Mouse (Mus musculus): ENCODE data around the gene Gm13769. TPM values are rescaled to one million over a fixed set of nuclear protein-coding genes. Genes with fewer than 3 reads are reported as not detected.
"Not testable (repeated sequence)": the region's sequence is repeated elsewhere in the genome, so short reads cannot be mapped to it uniquely, and the experiment has no call there.

The Gm13769 gene
- polyA plus RNA-seq (2015; fragmentation: Nextera tagmentation; extraction: Ambion mirVana): 0.06 TPM in 1 of 2 replicates, not detected in the other

DNA sequence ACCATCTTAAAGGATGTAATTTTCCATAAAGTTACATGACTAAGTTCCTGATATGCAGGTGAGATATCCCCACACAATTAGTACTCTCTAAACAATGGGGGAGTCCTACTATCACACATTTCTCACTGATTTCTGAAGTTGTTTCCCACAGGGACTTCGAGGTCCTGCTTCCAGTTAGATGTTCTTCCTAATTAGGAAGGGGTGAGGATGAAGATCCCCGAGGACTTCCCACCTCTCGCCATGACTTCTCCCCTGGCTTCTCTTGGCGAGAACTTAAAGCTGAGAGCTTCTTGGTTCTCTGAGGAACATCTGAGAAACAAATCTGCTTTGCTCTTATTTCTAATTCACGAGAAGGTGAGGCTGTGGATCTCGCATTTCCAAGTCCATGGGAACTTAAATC is at the start of gene Gm13769:
Gm13769 (plus strand) TSS at position 301 of the 400 bp plus-strand sequence.
- H3K27ac ChIP-seq (replicated peaks); H3K9me3 ChIP-seq (replicated peaks); H3K4me1 ChIP-seq; H3K9ac ChIP-seq (replicated peaks); H3K36me3 ChIP-seq; ATAC-seq (ENCODE audit: low FRiP score); H3K4me2 ChIP-seq; H3K4me3 ChIP-seq (replicated peaks); H3K27me3 ChIP-seq (replicated peaks): not testable (repeated sequence)
- no CpG with 5 or more reads among the region's 6 CpGs for WGBS

DNA sequence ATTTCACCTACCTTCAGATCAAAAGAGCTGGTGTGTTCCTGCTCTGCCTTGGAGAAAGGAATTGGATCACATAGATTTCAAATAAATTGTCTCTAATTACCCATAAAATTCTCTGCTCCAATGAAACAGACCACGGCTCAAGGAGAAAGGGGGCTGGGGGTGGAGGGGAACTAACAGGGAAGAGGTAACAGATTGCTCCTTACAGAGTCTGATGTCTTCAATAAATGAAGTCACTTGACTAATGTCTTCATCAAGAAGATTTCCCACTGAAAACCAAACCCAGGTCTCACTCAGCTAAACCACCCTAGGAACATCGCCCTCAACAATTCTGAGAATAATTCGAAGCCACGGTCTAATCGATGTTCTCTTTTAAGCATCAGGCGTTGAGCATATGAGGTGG is 29.3 kb upstream of the Gm13769 start, which contains the start of gene Olfr1272:
Olfr1272 (minus strand) TSS at position 101 of the 400 bp plus-strand sequence.
- no peaks in the 10 kb centered on the region for H3K36me3 ChIP-seq
- H3K9me3 ChIP-seq (replicated peaks): no peaks in the 10 kb centered on the region
- no peak within 1 kb of the TSS for H3K4me3 ChIP-seq (replicated peaks)
- no peaks in the 10 kb centered on the region for H3K4me1 ChIP-seq
- ATAC-seq (ENCODE audit: low FRiP score): no peak
- no peak within 1 kb of the TSS for H3K27ac ChIP-seq (replicated peaks)
- H3K27me3 ChIP-seq (replicated peaks): no peaks in the 10 kb centered on the region
- no peak within 1 kb of the TSS for H3K4me2 ChIP-seq
- no peak within 1 kb of the TSS for H3K9ac ChIP-seq (replicated peaks)
- WGBS: 83% methylated on average over 6 of the region's 6 CpGs

DNA sequence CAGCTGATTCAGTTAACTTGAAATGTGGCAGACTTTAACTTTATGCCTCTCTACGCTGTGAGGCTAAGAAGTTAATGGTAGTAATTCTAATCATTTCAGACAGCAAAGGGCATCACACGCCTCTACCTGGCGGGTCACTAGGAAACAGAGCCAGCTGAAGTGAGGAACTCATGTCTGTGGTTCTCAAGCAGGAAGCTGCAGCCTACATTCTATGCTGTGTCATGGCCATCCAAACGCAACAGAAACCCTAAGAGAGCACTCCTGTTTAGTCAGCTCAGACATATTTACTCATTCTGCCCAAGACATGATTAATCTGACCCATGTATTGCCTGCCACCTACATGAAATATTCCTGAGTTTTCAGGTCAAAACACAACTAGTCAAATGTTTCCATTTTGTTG is 24.7 kb downstream of the Gm13769 start:
- not testable (repeated sequence) for H3K4me2 ChIP-seq; H3K27ac ChIP-seq (replicated peaks); H3K9me3 ChIP-seq (replicated peaks); H3K4me1 ChIP-seq; H3K27me3 ChIP-seq (replicated peaks); H3K4me3 ChIP-seq (replicated peaks); H3K9ac ChIP-seq (replicated peaks); H3K36me3 ChIP-seq; ATAC-seq (ENCODE audit: low FRiP score)
- WGBS: no CpG with 5 or more reads among the region's 4 CpGs

DNA sequence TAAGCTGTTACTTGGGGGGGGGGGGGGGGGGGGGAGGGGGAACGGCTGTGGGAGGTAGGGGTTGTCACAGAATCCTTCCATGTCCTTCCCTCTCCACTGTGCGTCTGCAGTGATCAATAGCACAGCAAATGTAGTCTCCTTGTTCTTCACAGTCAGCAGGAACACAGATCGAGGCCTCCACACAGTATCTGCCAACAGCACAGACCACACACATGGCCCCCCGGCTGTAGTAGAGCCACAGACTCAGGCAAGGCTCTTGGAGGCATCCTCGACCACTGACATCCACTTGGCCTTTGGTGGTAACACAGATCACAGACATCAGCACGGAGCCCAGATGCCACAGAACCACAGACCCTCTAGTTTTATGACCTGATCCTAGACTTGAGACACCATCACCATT is 29.0 kb downstream of the Gm13769 start:
- not testable (repeated sequence) for H3K27ac ChIP-seq (replicated peaks); H3K27me3 ChIP-seq (replicated peaks); H3K36me3 ChIP-seq; H3K4me1 ChIP-seq; H3K4me2 ChIP-seq; H3K9ac ChIP-seq (replicated peaks); H3K9me3 ChIP-seq (replicated peaks); H3K4me3 ChIP-seq (replicated peaks)
- 0 out of 2 replicates have a peak, but pooled peaks have one; percentile 14 for ATAC-seq (ENCODE audit: low FRiP score)
- WGBS: no CpG with 5 or more reads among the region's 6 CpGs

DNA sequence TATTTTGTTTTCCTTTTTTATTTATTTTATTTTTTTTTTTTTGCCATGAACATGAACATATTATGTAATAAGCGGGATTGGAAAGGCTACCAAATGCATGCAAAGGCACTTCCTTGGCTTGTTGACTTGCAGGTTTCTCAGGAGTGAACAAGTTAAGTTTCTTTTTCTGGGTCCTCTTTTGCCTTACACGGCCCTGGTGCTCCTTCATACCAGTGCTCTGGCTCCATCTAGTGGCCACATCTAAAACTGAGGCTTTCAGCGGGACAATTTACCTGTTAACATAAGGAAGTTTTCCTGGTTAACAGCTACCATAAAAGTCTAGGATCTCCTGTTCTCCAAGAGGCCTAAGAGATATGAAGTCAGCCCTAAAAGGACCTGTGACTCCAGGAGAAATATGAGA is 29.5 kb downstream of the Gm13769 start:
- H3K9ac ChIP-seq (replicated peaks); H3K9me3 ChIP-seq (replicated peaks); H3K4me2 ChIP-seq; H3K4me1 ChIP-seq; H3K27me3 ChIP-seq (replicated peaks); H3K27ac ChIP-seq (replicated peaks); H3K36me3 ChIP-seq; H3K4me3 ChIP-seq (replicated peaks): not testable (repeated sequence)
- WGBS: no CpG with 5 or more reads among the region's 3 CpGs
- ATAC-seq (ENCODE audit: low FRiP score): peak; percentile 45; the same call in 1 of the 2 replicates

DNA sequence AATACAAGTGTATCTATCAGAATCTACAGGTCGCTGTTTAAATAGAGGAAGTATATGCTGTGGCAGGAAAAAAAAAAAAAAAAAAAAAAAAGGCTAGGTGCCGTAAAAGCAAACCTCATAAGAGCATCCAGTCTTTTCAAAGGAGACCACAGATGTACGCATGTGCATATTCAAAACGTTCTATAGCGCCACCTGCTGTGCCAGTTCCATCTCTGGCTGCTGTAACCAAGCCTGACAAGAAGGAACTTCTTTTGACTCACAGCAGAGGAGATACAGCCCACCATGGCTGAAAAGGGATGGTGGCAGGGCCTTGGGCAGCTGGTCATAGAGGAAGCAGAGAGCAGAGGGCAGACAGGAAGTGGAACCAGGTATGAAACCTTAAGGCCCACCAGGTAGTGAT is 37.2 kb downstream of the Gm13769 start:
- not testable (repeated sequence) for H3K4me1 ChIP-seq; H3K27me3 ChIP-seq (replicated peaks); H3K36me3 ChIP-seq; ATAC-seq (ENCODE audit: low FRiP score); H3K9ac ChIP-seq (replicated peaks); H3K9me3 ChIP-seq (replicated peaks); H3K4me3 ChIP-seq (replicated peaks); H3K27ac ChIP-seq (replicated peaks); H3K4me2 ChIP-seq
- no CpG with 5 or more reads among the region's 5 CpGs for WGBS

DNA sequence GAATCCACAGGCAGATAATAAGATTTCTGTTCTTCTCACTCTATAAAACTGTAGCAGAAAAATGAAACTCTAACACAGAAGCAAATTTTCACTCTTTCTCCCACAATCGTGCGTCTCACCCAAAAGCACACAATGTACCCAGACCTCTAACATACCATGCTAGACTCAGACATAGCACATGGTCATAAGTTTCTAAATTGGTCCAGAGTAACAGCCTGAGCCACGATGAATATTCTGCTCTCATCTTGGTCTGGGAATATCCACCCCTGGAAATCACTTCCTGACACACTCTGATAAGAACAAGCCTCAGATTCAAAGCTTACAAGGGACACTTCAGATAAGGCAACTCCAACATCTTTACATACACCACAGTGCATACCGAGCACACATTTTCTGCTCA is 38.2 kb downstream of the Gm13769 start:
- not testable (repeated sequence) for H3K27ac ChIP-seq (replicated peaks); ATAC-seq (ENCODE audit: low FRiP score); H3K4me2 ChIP-seq; H3K27me3 ChIP-seq (replicated peaks); H3K9me3 ChIP-seq (replicated peaks); H3K9ac ChIP-seq (replicated peaks); H3K4me3 ChIP-seq (replicated peaks); H3K36me3 ChIP-seq; H3K4me1 ChIP-seq
- WGBS: no CpG with 5 or more reads among the region's 4 CpGs

Other genes starting within 250 kb of the Gm13769 start
- not detected in 2 replicates for gene Olfr1269, start 200.8 kb upstream of the Gm13769 start, polyA plus RNA-seq (2015; fragmentation: Nextera tagmentation; extraction: Ambion mirVana)
- gene Olfr32, start 179.9 kb upstream of the Gm13769 start, polyA plus RNA-seq (2015; fragmentation: Nextera tagmentation; extraction: Ambion mirVana): not detected in 2 replicates
- gene Olfr1270, start 169.1 kb upstream of the Gm13769 start, polyA plus RNA-seq (2015; fragmentation: Nextera tagmentation; extraction: Ambion mirVana): not detected in 2 replicates
- gene Olfr1506, start 97.7 kb upstream of the Gm13769 start, polyA plus RNA-seq (2015; fragmentation: Nextera tagmentation; extraction: Ambion mirVana): not detected in 2 replicates
- not detected in 2 replicates for gene Olfr142, start 64.6 kb upstream of the Gm13769 start, polyA plus RNA-seq (2015; fragmentation: Nextera tagmentation; extraction: Ambion mirVana)
- not detected in 2 replicates for gene Olfr1271, start 51.2 kb upstream of the Gm13769 start, polyA plus RNA-seq (2015; fragmentation: Nextera tagmentation; extraction: Ambion mirVana)
- not detected in 2 replicates for gene Olfr1272, start 29.4 kb upstream of the Gm13769 start, polyA plus RNA-seq (2015; fragmentation: Nextera tagmentation; extraction: Ambion mirVana)
- not detected in 2 replicates for gene Olfr1274-ps, start 76.5 kb downstream of the Gm13769 start, polyA plus RNA-seq (2015; fragmentation: Nextera tagmentation; extraction: Ambion mirVana)

All from neural tube, embryonic 15.5 days (tissue).